Mouse (Mus musculus): Measurements from ENCODE around the gene Myrfl. TPM values are rescaled to one million over a fixed set of nuclear protein-coding genes. Genes with fewer than 3 reads are reported as not detected.

Gene Myrfl
- polyA plus RNA-seq, 1 experiment from 2014 or later, result 0.19 TPM

DNA sequence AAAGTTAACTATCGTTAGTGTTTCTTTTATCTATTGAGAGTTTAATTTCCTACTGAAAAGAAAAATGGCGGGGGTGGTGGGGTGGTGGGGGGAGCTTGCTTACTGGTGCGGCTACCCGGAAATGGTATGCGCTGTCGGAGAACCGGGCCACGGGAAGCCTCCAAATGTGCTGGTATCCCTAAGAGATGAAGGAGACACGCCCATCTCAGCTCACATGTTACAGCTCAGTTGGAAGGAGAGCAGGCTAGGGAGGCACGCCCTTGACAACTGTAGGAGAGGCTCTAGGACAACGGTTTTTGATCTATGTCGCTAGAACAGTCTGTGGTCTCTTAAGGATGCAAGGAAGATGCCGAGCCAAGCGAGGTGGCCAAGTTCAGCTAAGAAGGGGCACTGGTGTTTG is 119.9 kb downstream of the Myrfl start:
- WGBS, result 85% methylated on average over 14 of the region's 14 CpGs
- ATAC-seq (replicated peaks; ENCODE audit: insufficient number of reproducible peaks, insufficient read depth, low FRiP score, low read depth), result no peak
- H3K4me1 ChIP-seq (replicated peaks), result peaks cover 4% of the 10 kb centered on the region
- no peaks in the 10 kb centered on the region for H3K36me3 ChIP-seq
- no peak overlapping the region for H3K27ac ChIP-seq
- H3K4me2 ChIP-seq, result no peak overlapping the region
- no peak overlapping the region for H3K4me3 ChIP-seq
- H3K9ac ChIP-seq, result no peak overlapping the region
- H3K27me3 ChIP-seq, result no peaks in the 10 kb centered on the region
- no peaks in the 10 kb centered on the region for H3K9me3 ChIP-seq (replicated peaks)

DNA sequence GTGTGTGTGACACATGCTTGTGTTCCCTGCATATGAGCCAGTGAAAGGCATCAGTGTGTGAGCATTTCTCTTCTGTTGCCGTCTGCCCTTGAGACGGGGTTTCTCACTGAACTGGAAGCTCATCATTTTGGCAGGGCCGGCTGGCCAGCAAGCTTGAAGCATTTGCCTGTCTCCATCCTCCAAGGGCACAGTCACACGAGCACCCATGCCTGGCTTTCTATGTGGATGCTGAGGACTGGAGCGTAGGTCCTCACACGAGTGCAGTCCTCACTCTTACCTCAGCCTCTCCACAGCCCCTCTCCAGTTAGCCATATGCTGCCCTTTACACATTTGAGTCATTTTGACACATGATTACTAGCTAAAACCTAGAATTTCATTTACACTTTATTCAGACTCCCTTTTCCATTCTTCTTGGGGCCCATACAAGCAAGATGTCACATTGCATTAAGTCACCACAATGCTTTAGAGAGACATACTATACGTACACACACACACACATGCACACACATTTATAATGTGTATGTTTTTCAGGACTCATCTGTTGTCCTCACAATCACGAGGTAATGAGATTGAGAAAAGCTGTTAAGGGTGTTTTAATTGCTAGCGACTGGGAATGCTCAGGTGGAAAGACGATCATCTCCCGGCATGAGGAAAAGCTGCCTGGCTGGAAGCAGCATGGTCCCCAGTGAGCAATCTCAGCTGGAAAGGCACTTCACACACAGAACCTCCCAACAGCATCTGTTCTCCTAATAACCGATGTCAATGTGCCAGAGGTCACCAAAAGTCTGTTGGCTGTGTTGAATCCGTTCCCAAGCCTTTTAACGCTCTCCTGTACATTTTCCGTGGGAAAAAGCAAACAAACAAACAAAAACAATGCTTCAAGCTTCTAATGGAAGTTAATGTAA is 122.6 kb downstream of the Myrfl start:
- Histone ChIP-seq H3K27ac (no peak overlapping the region), H3K9me3 (replicated peaks) (no peaks in the 10 kb centered on the region), H3K36me3 (no peaks in the 10 kb centered on the region), H3K4me2 (no peak overlapping the region), H3K27me3 (no peaks in the 10 kb centered on the region), H3K9ac (no peak overlapping the region), H3K4me3 (no peak overlapping the region), H3K4me1 (replicated peaks) (peaks cover 16% of the 10 kb centered on the region)
- 67% methylated on average over 15 of the region's 15 CpGs for WGBS
- no peak for ATAC-seq (replicated peaks; ENCODE audit: insufficient number of reproducible peaks, insufficient read depth, low FRiP score, low read depth)

DNA sequence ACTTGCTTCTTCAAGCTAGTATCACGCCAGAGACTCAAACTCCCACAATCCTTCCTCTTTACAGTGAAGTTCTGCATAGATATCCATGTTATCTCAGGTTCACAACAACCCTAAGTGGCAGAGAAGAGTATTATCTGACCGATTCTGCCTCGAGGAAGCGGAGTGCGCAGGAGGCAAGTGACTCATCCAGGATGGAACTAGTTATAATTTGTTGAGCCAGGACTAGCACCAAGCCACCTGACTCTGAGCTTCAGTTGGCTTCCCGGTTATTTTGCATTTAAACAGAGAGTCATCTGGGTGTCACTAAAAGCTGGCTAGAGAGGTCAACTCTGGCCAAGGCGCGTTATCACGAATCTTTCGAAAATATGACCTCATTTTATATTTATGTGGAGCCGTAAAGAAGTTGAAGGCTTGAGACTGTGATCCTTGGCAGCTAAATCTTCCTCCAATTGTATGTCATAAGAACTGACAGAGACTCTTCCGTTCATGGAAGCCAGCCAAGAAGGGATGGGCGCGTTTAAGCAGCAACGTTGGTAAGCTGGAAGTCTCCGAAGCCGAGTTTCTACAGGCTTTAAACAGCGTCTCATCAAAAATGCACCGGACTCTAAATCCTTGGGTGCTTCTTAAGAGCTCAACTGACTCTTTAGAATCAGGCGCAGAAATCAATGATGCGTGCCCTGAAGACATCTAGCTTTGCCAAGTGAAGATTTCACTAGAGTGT is 125.3 kb downstream of the Myrfl start:
- Histone ChIP-seq H3K36me3 (no peaks in the 10 kb centered on the region), H3K9ac (no peak overlapping the region), H3K27me3 (no peaks in the 10 kb centered on the region), H3K27ac (peak overlapping the region; percentile 51), H3K4me1 (replicated peaks) (peaks cover 23% of the 10 kb centered on the region), H3K9me3 (replicated peaks) (no peaks in the 10 kb centered on the region), H3K4me2 (peak overlapping the region; percentile 48), H3K4me3 (peak overlapping the region; percentile 14; the same call in 1 of the 2 replicates)
- peak; percentile 68; the same call in 1 of the 2 replicates for ATAC-seq (replicated peaks; ENCODE audit: insufficient number of reproducible peaks, insufficient read depth, low FRiP score, low read depth)
- WGBS, result 24% methylated on average over 21 of the region's 21 CpGs

DNA sequence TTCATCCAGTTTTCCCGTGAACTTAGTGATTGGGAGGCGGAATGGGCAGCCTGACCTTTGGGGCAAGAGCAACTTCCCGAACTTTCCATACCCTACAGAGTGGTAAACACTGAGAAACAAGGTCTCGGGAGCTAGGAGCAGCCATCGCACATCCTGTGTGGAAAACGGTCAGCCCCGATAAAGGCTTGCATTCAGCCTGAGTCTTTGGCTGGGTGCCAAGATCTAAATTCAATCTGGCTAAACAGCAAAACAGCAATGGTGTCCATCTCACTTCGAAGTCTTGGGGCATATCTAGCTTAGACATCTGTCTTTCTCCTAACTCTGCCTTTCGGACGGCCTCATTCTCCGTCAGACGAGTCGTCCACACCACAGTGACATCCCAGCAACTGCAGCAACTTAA is 128.1 kb downstream of the Myrfl start:
- Histone ChIP-seq H3K27me3 (no peaks in the 10 kb centered on the region), H3K9ac (no peak overlapping the region), H3K4me2 (peak overlapping the region; percentile 6; the same call in 1 of the 2 replicates), H3K36me3 (no peaks in the 10 kb centered on the region), H3K27ac (peak overlapping the region; percentile 17; the same call in 1 of the 2 replicates), H3K4me1 (replicated peaks) (peaks cover 23% of the 10 kb centered on the region), H3K9me3 (replicated peaks) (no peaks in the 10 kb centered on the region), H3K4me3 (no peak overlapping the region)
- ATAC-seq (replicated peaks; ENCODE audit: insufficient number of reproducible peaks, insufficient read depth, low FRiP score, low read depth), result no peak; the same call in 1 of the 2 replicates
- 33% methylated on average over 13 of the region's 13 CpGs for WGBS

DNA sequence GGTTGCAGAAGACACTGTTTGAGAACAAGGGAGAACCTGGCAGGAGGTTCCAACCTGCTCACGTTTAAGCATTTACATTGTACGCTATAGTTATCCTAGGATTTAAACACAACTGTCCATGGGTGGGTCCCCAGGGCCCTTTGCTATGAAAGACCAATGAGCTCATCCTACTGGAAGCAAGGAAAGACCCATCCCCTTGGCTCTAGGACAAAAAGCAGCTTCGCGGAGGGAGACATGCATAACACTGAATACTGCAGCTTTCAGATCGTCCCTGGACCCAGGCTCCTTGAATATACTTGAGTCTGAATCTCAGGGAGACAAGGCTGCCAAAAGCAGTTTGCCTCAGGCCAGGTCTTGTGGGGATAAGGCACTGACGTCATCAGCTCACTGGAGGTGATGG is 130.2 kb downstream of the Myrfl start:
- no peak overlapping the region for H3K9ac ChIP-seq
- 0 out of 2 replicates have a peak, but pooled peaks have one; percentile 22 for ATAC-seq (replicated peaks; ENCODE audit: insufficient number of reproducible peaks, insufficient read depth, low FRiP score, low read depth)
- no peak overlapping the region for H3K4me2 ChIP-seq
- 67% methylated on average over 6 of the region's 6 CpGs for WGBS
- no peaks in the 10 kb centered on the region for H3K27me3 ChIP-seq
- H3K4me1 ChIP-seq (replicated peaks), result peaks cover 16% of the 10 kb centered on the region
- no peak overlapping the region for H3K27ac ChIP-seq
- no peak overlapping the region for H3K4me3 ChIP-seq
- H3K36me3 ChIP-seq, result no peaks in the 10 kb centered on the region
- H3K9me3 ChIP-seq (replicated peaks), result no peaks in the 10 kb centered on the region

DNA sequence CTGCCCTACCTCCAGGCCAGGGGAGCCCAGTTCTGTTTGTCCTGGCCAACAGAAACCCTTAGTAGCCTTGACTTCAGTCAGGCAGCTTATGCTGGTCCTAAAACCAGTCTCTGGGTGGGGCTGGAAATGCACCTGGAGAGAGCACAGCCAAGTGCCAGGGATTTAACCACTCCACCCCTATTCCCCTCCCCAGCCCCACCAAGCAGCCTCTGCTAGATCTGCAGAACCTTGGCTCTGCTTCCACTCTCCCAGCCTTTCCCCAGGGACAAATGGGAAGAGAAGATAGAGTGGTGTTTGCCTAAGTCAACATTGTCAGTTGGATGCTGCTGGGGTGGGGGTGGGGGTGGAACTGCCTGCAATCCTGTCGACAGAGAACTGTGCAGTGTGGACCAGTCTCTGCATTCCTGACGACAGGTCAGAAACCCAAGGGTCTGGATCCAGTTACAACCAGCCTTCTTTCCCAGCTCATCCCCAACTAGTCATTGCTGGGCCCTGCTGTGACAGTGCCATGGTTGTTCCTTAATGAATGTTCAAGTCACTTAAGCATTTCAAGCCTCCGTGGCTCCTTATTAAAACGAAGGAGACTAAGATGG is 135.1 kb downstream of the Myrfl start:
- no peak overlapping the region for H3K4me2 ChIP-seq
- no peaks in the 10 kb centered on the region for H3K27me3 ChIP-seq
- H3K9ac ChIP-seq, result no peak overlapping the region
- no peak overlapping the region for H3K27ac ChIP-seq
- WGBS, result 48% methylated on average over 4 of the region's 4 CpGs
- no peaks in the 10 kb centered on the region for H3K9me3 ChIP-seq (replicated peaks)
- peaks cover 12% of the 10 kb centered on the region for H3K4me1 ChIP-seq (replicated peaks)
- H3K36me3 ChIP-seq, result no peaks in the 10 kb centered on the region
- H3K4me3 ChIP-seq, result no peak overlapping the region
- ATAC-seq (replicated peaks; ENCODE audit: insufficient number of reproducible peaks, insufficient read depth, low FRiP score, low read depth), result no peak

DNA sequence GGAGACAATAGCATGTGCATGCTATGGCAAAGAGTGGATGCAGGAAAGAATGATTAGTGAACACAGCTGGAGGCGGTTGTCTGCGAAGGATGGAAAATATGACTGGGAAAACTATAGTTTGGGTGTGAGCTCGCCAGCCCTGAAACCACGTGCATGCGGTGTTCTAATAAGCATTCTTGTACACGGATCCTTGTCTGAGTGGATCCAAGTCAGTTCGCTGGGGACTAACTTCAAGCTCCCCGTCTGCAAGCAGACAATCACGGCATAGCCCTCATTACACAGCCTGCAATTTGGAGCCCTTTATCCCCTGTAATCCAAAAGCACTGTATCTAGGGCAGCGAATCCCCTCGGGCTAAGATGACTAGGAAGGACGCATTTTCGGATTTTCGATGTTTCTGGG is 136.2 kb downstream of the Myrfl start:
- Histone ChIP-seq H3K4me3 (no peak overlapping the region), H3K9ac (no peak overlapping the region), H3K9me3 (replicated peaks) (no peaks in the 10 kb centered on the region), H3K4me1 (replicated peaks) (peaks cover 18% of the 10 kb centered on the region), H3K27ac (no peak overlapping the region), H3K4me2 (no peak overlapping the region), H3K27me3 (no peaks in the 10 kb centered on the region), H3K36me3 (no peaks in the 10 kb centered on the region)
- ATAC-seq (replicated peaks; ENCODE audit: insufficient number of reproducible peaks, insufficient read depth, low FRiP score, low read depth), result no peak
- 72% methylated on average over 14 of the region's 14 CpGs for WGBS

DNA sequence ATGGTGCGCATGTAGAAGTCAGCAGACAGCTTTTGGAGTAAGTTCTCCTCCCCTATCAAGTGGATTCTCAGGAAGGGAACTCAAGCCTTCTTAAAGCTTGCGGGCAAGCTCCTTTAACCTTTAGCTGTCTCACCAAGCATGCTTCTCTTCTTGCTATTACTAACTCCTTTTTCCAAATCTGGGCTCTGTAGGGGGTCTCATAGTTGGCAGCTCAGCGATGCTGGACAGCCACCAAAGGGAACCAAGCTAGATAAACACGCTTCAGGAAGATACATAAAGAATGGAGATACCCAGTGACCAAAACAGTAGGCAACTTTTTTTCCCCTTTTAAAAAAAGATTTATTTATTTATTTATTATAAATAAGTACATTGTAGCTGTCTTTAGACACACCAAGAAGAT is 136.9 kb downstream of the Myrfl start:
- no peak overlapping the region for H3K9ac ChIP-seq
- H3K27ac ChIP-seq, result no peak overlapping the region
- 83% methylated on average over 4 of the region's 4 CpGs for WGBS
- H3K4me3 ChIP-seq, result no peak overlapping the region
- H3K4me1 ChIP-seq (replicated peaks), result peaks cover 18% of the 10 kb centered on the region
- H3K9me3 ChIP-seq (replicated peaks), result no peaks in the 10 kb centered on the region
- H3K27me3 ChIP-seq, result no peaks in the 10 kb centered on the region
- no peak overlapping the region for H3K4me2 ChIP-seq
- no peaks in the 10 kb centered on the region for H3K36me3 ChIP-seq
- no peak for ATAC-seq (replicated peaks; ENCODE audit: insufficient number of reproducible peaks, insufficient read depth, low FRiP score, low read depth)

DNA sequence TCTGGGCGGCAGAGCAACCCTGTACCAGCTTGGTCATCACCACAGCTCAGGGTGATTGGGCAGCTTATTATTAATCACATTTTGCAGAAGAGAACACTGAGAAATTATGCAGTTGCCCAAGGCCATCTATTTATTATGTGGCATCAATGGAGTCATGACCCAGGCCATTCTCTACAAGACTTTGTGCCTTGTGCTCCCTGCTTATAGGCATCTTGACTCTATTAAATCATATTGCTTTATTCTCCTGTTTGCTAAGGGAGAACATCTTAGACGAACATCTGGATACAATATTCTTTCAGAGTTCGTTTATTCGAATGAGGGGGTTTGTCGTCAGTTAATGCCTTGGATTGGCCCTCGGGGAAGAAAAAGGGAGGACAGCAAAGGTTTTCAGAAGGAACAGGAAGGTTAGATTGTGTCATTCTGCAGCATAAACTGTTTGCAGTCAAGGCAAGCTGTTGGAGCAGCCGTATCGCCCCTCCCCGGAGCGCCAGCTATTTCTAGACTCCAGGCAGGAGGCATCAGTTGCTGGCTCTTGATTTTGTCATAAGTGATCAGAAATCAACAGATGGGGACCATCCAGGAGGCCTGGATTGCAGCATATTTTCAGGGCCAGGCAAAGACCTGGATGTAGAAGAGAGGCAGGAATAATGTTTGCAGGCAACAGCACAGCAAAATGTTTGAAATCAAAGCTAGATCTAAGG is 140.7 kb downstream of the Myrfl start:
- no peak for ATAC-seq (replicated peaks; ENCODE audit: insufficient number of reproducible peaks, insufficient read depth, low FRiP score, low read depth)
- 50% methylated on average over 10 of the region's 10 CpGs for WGBS
- no peak overlapping the region for H3K4me3 ChIP-seq
- no peak overlapping the region for H3K4me2 ChIP-seq
- peaks cover 19% of the 10 kb centered on the region for H3K4me1 ChIP-seq (replicated peaks)
- no peak overlapping the region for H3K27ac ChIP-seq
- H3K9ac ChIP-seq, result no peak overlapping the region
- no peaks in the 10 kb centered on the region for H3K36me3 ChIP-seq
- no peaks in the 10 kb centered on the region for H3K9me3 ChIP-seq (replicated peaks)
- H3K27me3 ChIP-seq, result 0 out of 2 replicates have a peak, but pooled peaks cover 4% of the 10 kb centered on the region

DNA sequence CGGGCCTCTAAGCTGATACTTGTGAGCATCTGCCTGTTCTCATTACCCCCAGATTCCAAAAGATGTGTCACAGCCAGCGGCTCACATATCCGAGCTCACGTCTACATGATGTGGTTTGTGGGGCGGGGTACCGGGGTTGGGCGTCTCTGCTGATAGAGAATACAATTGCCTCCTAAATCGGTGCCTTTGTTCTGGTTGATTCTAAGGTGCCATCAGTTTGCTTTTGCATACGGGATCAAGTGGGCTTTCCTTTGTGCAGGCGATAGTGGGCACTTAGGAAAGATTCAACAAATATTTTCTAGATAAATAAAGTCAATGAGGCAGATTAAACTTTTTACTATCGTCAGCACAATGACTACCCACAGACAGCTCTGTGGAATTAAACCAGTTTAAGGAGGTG is 141.8 kb downstream of the Myrfl start:
- Histone ChIP-seq H3K9ac (no peak overlapping the region), H3K36me3 (no peaks in the 10 kb centered on the region), H3K27ac (no peak overlapping the region), H3K9me3 (replicated peaks) (no peaks in the 10 kb centered on the region), H3K27me3 (0 out of 2 replicates have a peak, but pooled peaks cover 4% of the 10 kb centered on the region), H3K4me2 (no peak overlapping the region), H3K4me3 (no peak overlapping the region), H3K4me1 (replicated peaks) (peaks cover 28% of the 10 kb centered on the region)
- ATAC-seq (replicated peaks; ENCODE audit: insufficient number of reproducible peaks, insufficient read depth, low FRiP score, low read depth), result no peak
- 79% methylated on average over 11 of the region's 11 CpGs for WGBS

DNA sequence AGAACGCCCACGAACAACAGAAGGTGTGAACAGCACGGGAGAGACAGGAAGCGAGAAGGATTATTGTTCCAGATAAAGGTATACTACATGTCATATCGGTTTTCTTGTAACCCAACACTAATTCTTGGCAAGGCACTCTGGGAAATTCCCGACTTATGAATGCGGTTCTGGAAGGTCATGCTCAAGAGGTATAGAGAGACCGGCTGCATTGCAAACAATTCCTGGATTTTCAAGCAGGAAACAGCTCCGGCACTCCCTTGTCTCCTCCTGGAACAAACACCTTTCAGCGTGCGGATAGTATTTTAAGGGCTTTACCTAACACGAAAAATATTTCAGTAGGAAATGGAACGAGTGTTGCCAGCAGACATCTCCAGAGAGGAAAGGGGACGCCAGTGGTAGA is 145.8 kb downstream of the Myrfl start:
- H3K4me1 ChIP-seq (replicated peaks), result peaks cover 21% of the 10 kb centered on the region
- H3K27ac ChIP-seq, result peak overlapping the region; percentile 61
- H3K9me3 ChIP-seq (replicated peaks), result no peaks in the 10 kb centered on the region
- peak; percentile 50 for ATAC-seq (replicated peaks; ENCODE audit: insufficient number of reproducible peaks, insufficient read depth, low FRiP score, low read depth)
- H3K27me3 ChIP-seq, result 0 out of 2 replicates have a peak, but pooled peaks cover 4% of the 10 kb centered on the region
- H3K36me3 ChIP-seq, result no peaks in the 10 kb centered on the region
- 14% methylated on average over 14 of the region's 14 CpGs for WGBS
- H3K4me3 ChIP-seq, result peak overlapping the region; percentile 7; the same call in 1 of the 2 replicates
- H3K9ac ChIP-seq, result no peak overlapping the region
- H3K4me2 ChIP-seq, result peak overlapping the region; percentile 46

Measured in heart, embryonic 15.5 days (tissue).